Mouse (Mus musculus): Measurements from ENCODE around the gene Rnf24.

- TF ChIP-seq USF1 (IDR thresholded peaks at IDR 0.05; ENCODE audit: low read depth, low read length) (no peak), POLR2A (IDR thresholded peaks at IDR 0.05; ENCODE audit: low read depth, low read length) (no peak), CTCF (conservative IDR thresholded peaks at IDR 0.05 in 1 of 2, IDR thresholded peaks at IDR 0.05 in 1 of 2; ENCODE audit: low read depth in 2 of 2, low read length in 2 of 2) (no peak)
Measured at GRCm38 (mm10) chr2:131371811-131372210, 19.1 kb upstream of the Rnf24 start.
